Mouse (Mus musculus) brain, embryonic 14.5 days (tissue): ENCODE results near the gene Fkbp5. TPM values are rescaled to one million over a fixed set of nuclear protein-coding genes. Genes with fewer than 3 reads are reported as not detected.

Experiments used
- DNase-seq: peaks from one replicate; pipeline ENCODE4 v3.0.0-alpha.2; 2011; ENCODE audit warnings: low read depth
- CTCF ChIP-seq: fragments of 200-500 bp; IDR thresholded peaks from 2 replicates; pipeline ENCODE4 v1.5.1; 2012; ENCODE audit warnings: inconsistent platforms, mild to moderate bottlenecking, moderate library complexity, borderline replicate concordance; ENCODE audit not compliant: insufficient read depth, insufficient read length; ENCODE audit errors: extremely low read depth
- POLR2A ChIP-seq: fragments of 200-500 bp; IDR thresholded peaks from 2 replicates; pipeline ENCODE4 v1.6.1; 2012; ENCODE audit warnings: mild to moderate bottlenecking, inconsistent platforms, borderline replicate concordance; ENCODE audit not compliant: poor library complexity, insufficient read depth, insufficient read length, severe bottlenecking; ENCODE audit errors: extremely low read depth
- polyA plus RNA-seq: library from polyadenylated mRNA; depleted of rRNA; stranded (reverse); fragments of >200 nt; gene quantifications from 2 replicates; pipeline ENCODE4 v1.2.3, GENCODE M21; 2012

Fkbp5 gene
- polyA plus RNA-seq, 1 experiment, result 34.3 TPM

DNA sequence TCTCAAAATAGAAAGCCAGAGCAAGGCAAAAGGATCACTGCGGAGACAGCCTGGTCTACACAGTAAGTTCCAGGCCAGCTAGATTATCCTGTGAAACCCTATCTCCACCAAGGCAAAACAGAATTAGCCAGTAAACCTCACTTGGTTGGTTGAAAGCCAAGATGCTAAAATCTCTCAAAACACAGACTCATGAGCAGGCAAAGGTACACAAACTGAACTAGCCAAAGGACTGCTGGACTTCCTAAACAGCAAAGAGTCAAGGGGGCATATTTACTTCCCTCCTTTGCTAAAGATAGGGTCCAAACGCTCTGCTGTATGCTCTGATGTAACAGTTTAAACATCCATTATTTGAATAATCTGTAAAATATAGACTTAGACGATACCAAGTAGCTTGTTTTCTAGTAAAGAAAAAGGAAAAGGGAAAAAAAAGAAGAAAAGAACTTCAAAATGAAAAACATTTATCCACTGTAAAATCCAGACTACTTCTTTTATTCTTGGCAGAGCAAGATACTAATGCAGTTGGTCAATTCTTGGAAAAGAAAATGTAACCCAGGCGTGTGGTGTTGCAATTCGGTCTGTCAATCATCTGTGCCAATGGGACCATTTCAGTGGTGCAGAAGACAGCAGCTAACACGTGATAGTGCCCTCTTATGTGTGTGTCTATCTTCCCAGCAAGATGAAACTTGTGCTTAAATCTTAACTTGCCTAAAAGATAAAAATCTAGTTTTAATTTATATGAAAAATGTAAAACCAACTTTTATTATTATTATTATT lies 78.8 kb downstream of the Fkbp5 start:
- no peak for TF ChIP-seq POLR2A
- no peak for TF ChIP-seq CTCF
- no peak for DNase-seq

DNA sequence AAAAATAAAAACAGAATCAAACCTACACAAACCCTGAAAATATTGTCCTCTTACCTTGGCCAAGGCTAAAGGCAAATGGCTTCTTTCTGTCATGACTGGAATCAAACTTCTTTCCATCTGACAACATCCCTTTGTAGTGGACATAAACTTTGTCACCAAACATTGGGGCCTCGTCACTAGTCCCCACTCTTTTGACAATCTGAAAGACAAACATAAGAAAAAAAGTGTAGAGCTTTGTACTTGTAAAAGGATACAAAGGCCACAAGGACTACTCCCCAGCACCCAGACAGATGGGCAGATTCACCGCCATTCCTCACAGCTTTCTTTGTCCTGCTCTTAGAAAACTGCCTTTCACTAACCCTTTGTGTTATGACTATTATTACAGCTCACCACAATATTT lies 79.4 kb downstream of the Fkbp5 start:
- DNase-seq, result no peak
- TF ChIP-seq CTCF, result no peak
- TF ChIP-seq POLR2A, result no peak

DNA sequence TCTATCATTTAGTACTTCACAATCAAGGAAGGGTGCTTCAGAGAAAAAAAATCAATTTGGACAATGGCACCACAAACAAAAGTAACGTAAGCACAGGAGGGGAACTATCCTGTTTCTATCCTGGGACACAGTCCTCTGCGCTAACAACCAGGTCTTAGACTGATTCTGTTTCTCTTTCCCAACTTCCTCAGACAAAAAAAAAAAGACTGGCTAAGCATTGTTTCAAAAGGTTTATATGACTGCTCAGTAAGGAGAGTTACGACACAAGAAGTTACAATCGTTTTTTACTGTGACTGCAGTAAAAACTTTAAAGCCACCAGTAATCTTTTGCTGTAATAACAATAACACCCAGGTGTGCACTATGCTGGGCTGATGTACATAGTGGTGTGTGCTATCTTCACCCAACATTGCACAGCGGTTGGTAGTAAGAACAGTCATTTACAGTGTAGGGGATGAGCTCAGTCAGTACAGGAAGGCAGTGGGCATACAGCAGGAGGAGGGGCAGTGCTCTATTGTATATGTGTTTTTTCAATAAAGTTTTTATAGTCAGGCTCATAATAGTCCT lies 82.3 kb downstream of the Fkbp5 start:
- TF ChIP-seq POLR2A (no peak), CTCF (no peak)

DNA sequence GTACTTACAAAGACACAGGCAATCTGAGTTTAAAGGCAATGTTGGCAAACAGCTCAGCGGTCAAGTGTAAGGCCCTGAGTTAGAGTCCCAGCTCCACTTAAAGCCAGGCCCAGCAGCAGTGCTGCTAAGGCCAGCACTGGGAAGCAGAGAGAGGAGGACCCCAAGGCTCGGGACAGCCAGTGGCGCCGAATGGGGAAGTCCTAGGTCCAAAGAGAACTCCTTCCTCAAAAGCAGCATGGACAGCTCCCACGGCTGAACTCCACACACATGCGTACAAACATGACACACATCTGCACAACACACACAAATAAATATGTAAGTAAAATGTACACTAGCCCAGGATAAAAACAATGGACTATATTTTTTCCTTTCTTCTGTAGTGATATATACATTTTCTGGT lies 84.3 kb downstream of the Fkbp5 start:
- TF ChIP-seq CTCF, result no peak
- TF ChIP-seq POLR2A, result no peak
- no peak for DNase-seq

More for the DNA sequence above, 82.3 kb downstream of the Fkbp5 start:
- no peak for DNase-seq

DNA sequence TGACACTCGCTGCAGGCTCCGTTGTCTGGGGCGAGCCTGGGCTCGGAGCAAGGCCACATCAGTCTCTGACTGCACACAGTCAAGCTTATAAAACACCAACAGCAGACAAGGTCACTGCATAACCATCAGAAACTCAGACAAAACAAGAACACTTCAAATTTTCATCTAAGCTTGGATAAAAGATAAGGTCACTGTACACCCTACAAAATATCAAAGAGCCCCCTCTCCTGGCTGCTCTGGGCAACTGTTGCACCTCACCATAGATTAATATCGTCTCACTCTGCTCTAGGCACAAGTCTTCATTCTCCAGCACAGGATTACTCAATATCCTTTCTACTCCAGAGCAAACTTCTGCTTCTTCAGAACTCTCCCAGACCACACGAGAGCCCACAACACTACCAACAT lies 85.4 kb downstream of the Fkbp5 start:
- no peak; the same call in 1 of the 2 replicates for TF ChIP-seq CTCF
- no peak for TF ChIP-seq POLR2A
- DNase-seq, result no peak

DNA sequence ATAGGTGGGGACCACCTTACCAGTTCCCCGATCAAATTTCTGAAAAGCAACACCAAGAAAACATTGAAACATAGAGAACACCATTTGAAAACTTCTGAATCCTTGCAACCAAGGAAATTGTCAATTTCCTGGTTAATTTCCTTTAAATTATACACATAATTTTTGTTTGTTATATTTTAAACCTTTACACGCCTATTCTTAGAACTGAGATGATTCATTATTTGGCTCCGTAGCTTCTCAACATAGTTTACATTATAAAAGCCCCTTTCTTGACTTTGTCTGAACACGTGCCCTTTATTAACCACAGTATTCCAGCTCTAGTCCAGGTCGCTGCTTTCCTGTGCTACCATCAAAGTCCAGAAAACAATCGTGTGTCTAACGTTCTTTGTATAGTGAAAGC lies 86.3 kb downstream of the Fkbp5 start:
- DNase-seq, result no peak
- no peak for TF ChIP-seq POLR2A
- TF ChIP-seq CTCF, result no peak

DNA sequence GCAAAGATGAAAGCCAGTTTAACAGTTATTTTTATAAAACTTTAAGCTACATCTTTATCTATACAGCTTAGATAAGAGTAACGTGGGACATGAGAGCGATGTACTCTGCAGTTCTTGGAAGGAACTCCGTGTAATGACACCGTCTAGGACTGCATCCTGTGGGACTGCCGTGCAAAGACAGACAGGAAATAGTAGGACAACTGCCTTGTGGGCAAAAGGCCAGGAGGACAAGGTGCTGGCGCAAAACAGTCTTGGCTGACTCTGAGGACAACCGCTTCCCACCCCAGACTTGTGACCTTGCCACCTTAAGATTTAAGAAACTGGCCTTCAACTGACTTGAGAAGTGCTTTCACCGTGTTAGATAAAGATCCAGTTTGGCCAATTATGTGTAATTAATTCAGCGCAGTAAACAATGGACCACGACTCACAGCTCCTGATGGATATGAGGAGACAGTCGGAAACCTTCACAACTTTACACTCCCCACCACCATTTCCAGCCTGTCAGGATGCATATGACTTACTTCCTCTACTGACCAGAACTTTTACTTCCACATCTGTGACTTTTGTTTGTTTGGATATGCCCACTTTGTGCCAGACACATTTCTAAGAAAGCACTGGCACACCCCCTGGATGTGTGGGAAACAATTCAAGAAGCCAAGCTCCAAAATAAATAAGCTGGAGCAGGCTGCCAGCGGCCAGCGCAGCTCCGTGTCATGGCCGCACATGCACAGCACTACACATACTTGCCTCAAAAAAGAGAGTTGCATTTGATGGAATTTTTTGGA lies 88.7 kb downstream of the Fkbp5 start:
- TF ChIP-seq POLR2A, result no peak
- no peak for TF ChIP-seq CTCF
- DNase-seq, result no peak

DNA sequence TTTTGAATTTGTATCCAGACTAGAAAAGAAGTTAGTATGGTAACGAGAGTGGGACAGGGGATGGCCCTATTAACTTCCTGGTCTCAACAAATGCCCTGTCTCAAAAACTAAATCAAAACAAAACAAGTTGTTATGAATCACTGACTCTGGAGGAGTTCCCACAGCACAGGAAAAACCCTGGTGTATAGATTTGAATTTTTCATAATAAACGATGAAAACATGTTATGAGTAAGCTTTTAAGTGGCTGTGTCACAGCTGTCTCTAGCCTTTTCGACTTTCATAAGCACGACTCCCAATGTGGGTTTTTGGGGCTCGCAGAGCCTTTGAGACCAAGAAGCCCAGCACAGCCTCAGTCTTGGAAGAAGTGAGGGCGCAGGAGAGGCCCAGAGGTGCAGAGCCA lies 89.7 kb downstream of the Fkbp5 start:
- TF ChIP-seq POLR2A, result no peak
- TF ChIP-seq CTCF, result no peak
- no peak for DNase-seq

DNA sequence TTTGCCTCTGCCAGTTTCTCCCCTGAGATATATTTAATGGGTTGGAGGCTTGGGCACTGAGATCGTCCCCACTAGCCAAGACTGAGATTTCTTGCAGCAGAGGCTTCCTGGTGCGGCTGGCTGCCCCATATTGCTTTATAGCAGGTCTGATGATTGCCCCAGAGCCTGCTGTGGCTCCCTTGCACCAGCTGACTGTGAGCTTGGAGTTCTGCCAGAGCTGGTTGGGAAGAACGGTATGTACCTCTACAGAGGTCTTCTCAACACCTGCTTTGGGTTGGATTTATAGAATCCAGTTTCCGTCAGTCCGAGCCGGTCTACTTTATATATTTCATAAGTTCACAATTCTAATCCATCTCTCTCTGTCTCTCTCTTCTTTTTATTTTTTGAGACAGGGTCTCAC lies 93.0 kb downstream of the Fkbp5 start:
- DNase-seq, result no peak
- TF ChIP-seq POLR2A (no peak), CTCF (no peak)

DNA sequence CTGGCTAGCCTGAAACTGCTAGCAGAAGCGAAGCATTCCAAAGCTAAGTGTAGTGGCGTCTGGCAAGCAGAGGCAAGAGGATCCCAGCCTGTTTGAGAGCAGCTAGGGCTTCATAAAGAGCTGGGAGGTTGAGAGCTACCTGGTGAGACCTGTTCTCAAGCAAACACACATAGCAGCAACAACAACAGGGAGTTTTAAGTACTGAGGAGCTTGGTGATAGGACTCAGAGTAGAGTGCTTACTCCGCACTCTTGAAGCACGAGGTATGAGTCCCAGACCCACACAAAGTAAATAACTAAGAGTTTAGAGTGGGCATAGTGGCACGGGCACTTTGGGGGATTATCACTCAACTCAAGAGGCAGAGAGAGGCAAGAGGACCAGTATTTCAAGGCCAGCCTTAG lies 96.3 kb downstream of the Fkbp5 start:
- TF ChIP-seq CTCF (no peak), POLR2A (no peak)

DNA sequence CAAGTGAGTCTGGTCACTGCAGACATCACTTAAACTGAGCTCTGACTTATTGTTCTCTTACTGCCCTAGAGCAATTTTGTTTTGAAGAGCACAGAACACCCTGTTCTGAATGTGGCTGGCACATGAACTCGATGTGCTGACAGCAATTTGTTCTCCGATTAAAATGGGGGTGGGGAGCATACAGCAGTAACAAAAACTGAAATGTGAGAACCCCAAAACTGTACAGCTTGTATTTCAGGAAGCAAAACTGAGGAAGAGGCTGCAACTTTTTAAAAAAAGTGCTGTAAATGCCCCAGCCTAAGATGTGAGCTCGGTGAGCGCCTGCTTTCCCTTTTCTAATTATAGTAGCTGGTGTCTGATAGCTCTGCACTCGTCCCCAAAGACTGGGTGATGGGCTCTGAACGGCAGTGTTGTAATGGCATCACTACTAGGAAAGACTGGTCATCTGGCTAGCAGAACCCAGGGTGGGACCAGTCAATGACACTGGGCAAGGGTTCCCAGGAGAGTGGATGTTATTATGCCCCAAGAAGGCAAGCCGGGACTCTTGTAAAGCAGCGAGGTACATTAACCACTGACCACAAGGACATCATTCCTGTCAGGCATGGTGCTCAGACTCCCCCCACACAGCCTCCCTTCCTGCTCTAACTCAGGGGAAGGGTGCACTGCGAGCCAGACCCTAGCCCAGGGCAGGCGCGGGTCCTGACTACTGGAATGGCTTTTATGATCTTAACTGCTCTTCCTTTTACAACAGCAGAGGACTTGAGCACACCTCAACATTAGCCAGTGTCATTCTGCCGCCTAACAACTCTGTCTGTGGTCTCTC lies 96.9 kb downstream of the Fkbp5 start:
- TF ChIP-seq POLR2A, result no peak
- no peak for TF ChIP-seq CTCF
- no peak for DNase-seq

More for the DNA sequence above, 96.3 kb downstream of the Fkbp5 start:
- no peak for DNase-seq
